16 mouse cellular contexts compared by ENCODE assay signal in the genomic region with DNA sequence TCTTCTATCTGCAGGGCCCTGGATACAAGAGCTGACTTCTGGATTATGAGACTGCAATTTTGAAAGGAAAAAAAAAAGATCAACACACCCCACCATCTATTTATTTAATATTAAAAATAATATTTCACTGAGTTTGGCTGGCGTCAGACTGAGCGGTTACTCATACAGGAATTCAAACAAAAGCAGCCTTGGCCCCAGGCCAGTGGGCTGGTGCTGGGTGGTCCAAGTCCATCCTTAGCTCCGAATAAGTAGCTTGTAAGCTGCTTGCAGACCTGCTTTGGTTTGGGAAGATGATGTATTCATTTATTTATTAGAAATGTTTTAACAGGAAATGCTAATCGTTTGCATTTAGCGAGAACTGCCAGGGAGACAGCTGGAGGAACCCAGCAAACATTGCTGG. TPM values are rescaled to one million over a fixed set of nuclear protein-coding genes. Genes with fewer than 3 reads are reported as not detected.
A peak's percentile ranks its signal among the peaks of the same experiment; 100 is the strongest.
DNase-seq lines count a peak whose midpoint lies in the region; ATAC-seq and TF ChIP-seq lines count a peak whose summit lies in the region.
"Had no signal": no experiment of that assay in that cellular context is flagged by ENCODE, and none has a peak within 500 bp of the region (broad histone marks: within the 10 kb centered on the region; RNA-seq: fewer than 3 reads in every experiment).

No protein-coding gene starts in this region.

- peak; percentile 46 for DNase-seq in gastrocnemius, postnatal 10 days
- no peak for DNase-seq in gastrocnemius, adult 2 months
- DNase-seq in left cerebral cortex, postnatal 4 days: peak; percentile 11
- DNase-seq in left cerebral cortex, postnatal 14 days (ENCODE audit: low spot score in 2 of 2): no peak
- peak; percentile 37 to 50 for DNase-seq in heart, postnatal 14 days
- DNase-seq in lung, postnatal 14 days: peak; percentile 46
- DNase-seq in right cerebral cortex, postnatal 14 days: no peak
- DNase-seq: cerebellum, adult 9-10 months; kidney, adult 11 months; thymus, adult 18-20 months had no signal

- intact Hi-C loops in gastrocnemius, adult 2 months (cut with DNase I): no loop called here
- intact Hi-C loops in left cerebral cortex, postnatal 4 days (cut with DNase I): no loop called here
- intact Hi-C loops in left cerebral cortex, postnatal 14 days (cut with DNase I): no loop called here
- intact Hi-C loops in heart, postnatal 14 days (cut with DNase I): no loop called here

- no peak for TF ChIP-seq CTCF in gastrocnemius, adult 2 months (IDR thresholded peaks at IDR 0.05)

- no peak for ATAC-seq in frontal cortex, adult (ENCODE audit: low TSS enrichment)
- ATAC-seq: liver, embryonic 12.5 days had no signal

- H3K4me3 ChIP-seq in gastrocnemius, adult 2 months: no peak overlapping the region
- H3K4me3 ChIP-seq: liver, embryonic 12.5 days; midbrain, embryonic 10.5 days; myocyte had no signal

- H3K27ac ChIP-seq in gastrocnemius, adult 2 months: no peak overlapping the region
- H3K27ac ChIP-seq: liver, embryonic 12.5 days; midbrain, embryonic 10.5 days had no signal

RNA-seq across cellular contexts. Expression of a gene that starts 38.8 kb away (rescaled TPM):
- total RNA-seq in gastrocnemius, postnatal 10 days (2021): 100 to 1,000 TPM; 152 to 177 TPM
- total RNA-seq in gastrocnemius, adult 2 months (2021): 100 to 1,000 TPM; 316 to 792 TPM
- 10 to 100 TPM; 75.4 to 89.8 TPM for total RNA-seq in left cerebral cortex, postnatal 4 days (2021)
- total RNA-seq in left cerebral cortex, postnatal 14 days (2021): 100 to 1,000 TPM; 324 to 342 TPM
- total RNA-seq in heart, postnatal 14 days (2021): 100 to 1,000 TPM; 687 to 721 TPM

RNA-seq across cellular contexts. Expression of a gene that starts 49.0 kb away (rescaled TPM):
- total RNA-seq in gastrocnemius, postnatal 10 days (2021): not detected
- total RNA-seq in gastrocnemius, adult 2 months (2021): not detected
- total RNA-seq in left cerebral cortex, postnatal 4 days (2021): not detected
- total RNA-seq in left cerebral cortex, postnatal 14 days (2021): not detected
- total RNA-seq in heart, postnatal 14 days (2021): not detected
- total RNA-seq: left cerebral cortex, postnatal 25 days; MEL had no signal

Comparison
In these comparisons a context has a peak if more than half of its experiments do, and no peak if none do; other contexts are left out.
1. DNase-seq: peak in gastrocnemius, postnatal 10 days (single experiment), left cerebral cortex, postnatal 4 days (single experiment), heart, postnatal 14 days (2 of 2) and lung, postnatal 14 days (single experiment); none in gastrocnemius, adult 2 months (single experiment), left cerebral cortex, postnatal 14 days (0 of 2) and right cerebral cortex, postnatal 14 days (single experiment).